Mouse (Mus musculus) cerebellum, postnatal 25 days (tissue): ENCODE results near the gene Ddo.

Experiments
- DNase-seq, 2 experiments: peaks; one replicate each; pipeline ENCODE4 v3.0.0; 2021; ENCODE audit warnings: mixed read lengths in 2 of 2

The Ddo gene

GRCm38 (mm10) chr10:40719062-40719461 lies 89.3 kb downstream of the Ddo start:
- DNase-seq: no peak

GRCm38 (mm10) chr10:40720883-40721282 lies 91.1 kb downstream of the Ddo start:
- DNase-seq: no peak

GRCm38 (mm10) chr10:40724342-40724741 lies 94.5 kb downstream of the Ddo start:
- no peak for DNase-seq

- no peak for DNase-seq
Observed at GRCm38 (mm10) chr10:40725066-40725465, 95.3 kb downstream of the Ddo start.

- DNase-seq: no peak
Observed at GRCm38 (mm10) chr10:40725471-40725870, 95.7 kb downstream of the Ddo start.

GRCm38 (mm10) chr10:40726288-40726902 lies 96.6 kb downstream of the Ddo start:
- no peak for DNase-seq

GRCm38 (mm10) chr10:40726989-40727388 lies 97.2 kb downstream of the Ddo start:
- no peak for DNase-seq

- DNase-seq: no peak
Observed at GRCm38 (mm10) chr10:40730200-40730599, 100.4 kb downstream of the Ddo start.
